Mouse (Mus musculus) hematopoietic multipotent progenitor cell, adult 10-12 weeks (in vitro differentiated cells): ENCODE results near the gene Plekhj1. TPM values are rescaled to one million over a fixed set of nuclear protein-coding genes. Genes with fewer than 3 reads are reported as not detected.

Experiments
- polyA plus RNA-seq: library from polyadenylated mRNA; stranded (reverse); fragments of >175 nt; gene quantifications from 2 replicates; pipeline ENCODE4 v1.2.3, GENCODE M21; 2012; ENCODE audit warnings: low replicate concordance

Gene Plekhj1
- polyA plus RNA-seq: 209 and 238 TPM in 2 replicates

DNA sequence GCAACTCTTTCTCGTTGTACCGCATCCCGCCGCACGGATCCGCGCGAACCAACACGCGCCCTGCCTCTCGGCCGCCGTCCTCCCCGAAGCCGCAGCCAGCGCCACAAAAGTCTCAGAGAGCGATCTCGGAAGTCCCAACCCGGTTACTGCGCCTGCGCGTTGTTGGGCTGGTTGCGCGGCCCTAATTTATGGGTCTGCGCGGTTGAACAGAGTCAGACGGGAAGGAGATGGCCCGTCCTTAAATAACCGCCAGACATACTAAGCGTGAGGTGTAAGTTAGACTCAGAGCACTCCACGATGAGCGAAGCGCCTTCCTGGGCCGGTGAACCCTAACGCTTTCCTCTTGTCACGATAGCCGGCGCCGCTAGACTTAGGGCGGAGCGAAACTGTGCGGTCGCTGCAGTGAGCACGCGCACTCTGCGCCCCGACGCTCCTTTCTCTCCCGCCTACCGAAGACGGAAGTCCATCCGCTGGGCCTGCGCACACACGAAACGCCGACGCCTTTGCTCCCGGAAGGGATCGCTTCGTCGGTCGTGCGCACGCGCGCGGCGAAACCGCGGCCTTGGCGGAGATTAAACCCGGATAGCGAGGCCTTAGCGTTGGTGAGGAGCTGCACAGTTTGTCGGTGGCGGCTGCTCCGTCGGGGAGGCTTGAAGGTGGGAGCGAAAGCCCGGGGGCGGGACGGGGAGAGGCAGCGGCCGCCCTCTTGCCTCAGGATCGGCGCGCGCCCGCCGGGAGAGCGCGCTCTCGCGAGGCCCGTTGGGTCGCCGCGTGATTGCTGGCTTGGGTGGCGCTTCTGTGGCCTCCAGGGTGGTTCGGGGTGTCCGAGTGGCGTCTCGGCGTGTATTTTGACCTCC, at the start of gene Plekhj1, which contains the start of gene Sf3a2:
Gene Plekhj1 (minus strand): TSS at position 477 of the 857 bp plus-strand sequence.
Gene Sf3a2 (plus strand): TSS at position 49 of the 857 bp plus-strand sequence.

DNA sequence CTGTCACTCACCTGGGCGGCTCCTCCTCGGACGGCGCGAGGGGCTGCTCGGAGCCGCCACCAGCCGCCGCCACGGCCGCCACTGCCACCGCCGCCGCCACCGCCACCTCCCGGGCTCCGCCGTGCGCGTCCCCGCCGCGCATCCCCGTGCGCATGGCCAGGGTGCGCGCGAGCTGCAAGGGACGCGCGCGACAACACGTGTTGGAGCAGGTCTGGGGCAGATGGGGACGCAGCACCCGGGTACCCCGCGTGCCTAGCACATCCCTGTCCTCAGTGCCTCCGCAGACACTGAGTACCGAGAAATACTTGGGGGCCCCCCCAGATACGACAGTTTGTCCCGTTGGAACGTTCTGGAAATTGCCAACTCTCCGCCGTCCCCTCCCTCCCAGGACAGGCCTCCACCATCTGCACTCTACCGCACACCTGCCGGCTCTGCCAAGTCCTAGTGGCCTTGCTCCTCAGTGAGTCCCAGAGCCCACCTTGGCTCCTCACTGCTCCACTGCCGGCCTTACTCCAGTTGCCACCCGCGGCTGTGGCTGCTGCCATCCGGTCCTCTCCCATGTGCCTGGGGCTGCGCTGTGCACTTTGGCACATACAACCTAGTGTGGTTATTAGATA, 45.6 kb upstream of the Plekhj1 start, which contains the start of gene Lingo3:
Gene Lingo3 (minus strand): TSS at position 109 of the 617 bp plus-strand sequence.

DNA sequence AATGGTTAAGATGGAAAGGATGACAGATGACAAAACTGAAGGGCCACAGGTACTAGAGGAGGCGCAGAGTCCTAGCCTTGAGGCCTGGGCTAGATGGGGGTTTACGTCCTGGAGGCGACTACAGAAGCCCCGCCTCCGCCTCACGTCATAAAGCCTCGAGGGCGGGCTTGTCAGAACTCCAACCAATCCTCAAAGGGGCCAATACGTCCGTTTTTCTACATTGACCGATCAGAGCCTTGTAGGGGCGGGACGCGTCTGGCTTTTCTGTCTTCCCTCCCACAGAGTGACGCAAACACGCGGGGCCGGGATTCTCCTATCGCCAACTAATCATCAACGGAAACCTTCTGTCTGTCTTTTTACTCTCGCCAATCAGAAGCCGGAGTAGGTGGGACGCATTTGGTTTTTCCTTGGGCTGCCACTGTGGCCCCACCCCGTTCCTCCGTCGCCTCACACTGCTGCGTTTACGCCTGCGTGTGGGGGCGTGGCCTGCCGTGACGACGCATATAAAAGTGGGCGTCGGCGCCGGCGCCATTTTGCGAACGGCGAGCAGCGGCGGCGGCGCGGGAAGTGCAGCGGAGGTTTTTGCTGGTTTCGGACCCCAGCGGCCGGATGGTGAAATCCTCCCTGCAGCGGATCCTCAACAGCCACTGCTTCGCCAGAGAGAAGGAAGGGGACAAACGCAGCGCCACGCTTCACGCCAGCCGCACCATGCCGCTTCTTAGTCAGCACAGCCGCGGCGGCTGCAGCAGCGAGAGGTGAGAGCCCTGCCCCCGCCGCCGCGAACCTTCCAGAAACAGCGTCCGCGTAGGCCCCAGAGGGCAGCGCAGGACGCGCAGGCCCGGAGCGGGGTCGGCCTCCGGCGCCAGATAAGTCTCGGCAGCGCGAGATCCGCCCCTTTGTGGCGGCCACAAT, 28.0 kb upstream of the Plekhj1 start, which contains the start of gene Oaz1:
Gene Oaz1 (plus strand): TSS at position 506 of the 912 bp plus-strand sequence.

DNA sequence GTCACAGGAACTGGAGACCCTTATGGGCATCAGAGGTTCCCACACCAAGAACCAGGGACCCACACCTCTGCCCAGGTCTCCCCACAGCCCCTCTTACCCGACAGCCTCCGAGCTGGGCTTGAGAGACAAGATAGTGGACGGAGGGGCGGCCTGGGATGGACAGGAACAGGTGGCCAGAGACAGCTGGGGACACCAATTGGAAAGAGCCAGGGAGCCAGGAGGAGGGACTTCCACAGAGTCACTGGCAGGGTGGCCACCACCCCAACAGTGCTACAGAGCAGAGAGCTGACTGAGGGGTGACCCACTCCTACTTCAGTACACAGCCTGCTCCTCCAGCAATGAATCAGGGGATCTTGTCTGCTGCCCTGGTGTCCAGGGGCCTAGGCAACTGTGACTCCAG, 14.9 kb upstream of the Plekhj1 start, which contains the start of gene Jsrp1:
Gene Jsrp1 (minus strand): TSS at position 133 of the 400 bp plus-strand sequence.

DNA sequence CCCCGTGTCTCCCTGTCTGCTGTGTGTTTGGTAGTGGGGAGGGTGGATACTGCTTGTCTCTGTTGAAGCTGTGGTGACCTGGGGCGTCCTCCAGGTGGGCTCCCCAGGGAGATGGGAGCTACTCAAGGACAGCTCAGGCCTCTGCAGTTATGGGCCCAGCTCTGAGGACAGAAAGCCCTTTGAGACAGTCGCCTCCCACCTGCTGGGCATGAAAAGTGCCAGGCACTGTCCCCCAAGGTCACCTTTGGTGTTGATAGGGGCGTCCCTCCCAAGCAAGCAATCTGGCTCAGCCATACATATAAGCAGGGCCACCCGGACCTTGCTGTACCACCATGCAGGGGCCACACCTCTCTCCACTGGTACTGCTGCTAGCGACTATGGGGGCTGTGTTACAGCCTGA, 6.5 kb upstream of the Plekhj1 start, which contains the start of gene Amh:
Gene Amh (plus strand): TSS at position 328 of the 400 bp plus-strand sequence.

DNA sequence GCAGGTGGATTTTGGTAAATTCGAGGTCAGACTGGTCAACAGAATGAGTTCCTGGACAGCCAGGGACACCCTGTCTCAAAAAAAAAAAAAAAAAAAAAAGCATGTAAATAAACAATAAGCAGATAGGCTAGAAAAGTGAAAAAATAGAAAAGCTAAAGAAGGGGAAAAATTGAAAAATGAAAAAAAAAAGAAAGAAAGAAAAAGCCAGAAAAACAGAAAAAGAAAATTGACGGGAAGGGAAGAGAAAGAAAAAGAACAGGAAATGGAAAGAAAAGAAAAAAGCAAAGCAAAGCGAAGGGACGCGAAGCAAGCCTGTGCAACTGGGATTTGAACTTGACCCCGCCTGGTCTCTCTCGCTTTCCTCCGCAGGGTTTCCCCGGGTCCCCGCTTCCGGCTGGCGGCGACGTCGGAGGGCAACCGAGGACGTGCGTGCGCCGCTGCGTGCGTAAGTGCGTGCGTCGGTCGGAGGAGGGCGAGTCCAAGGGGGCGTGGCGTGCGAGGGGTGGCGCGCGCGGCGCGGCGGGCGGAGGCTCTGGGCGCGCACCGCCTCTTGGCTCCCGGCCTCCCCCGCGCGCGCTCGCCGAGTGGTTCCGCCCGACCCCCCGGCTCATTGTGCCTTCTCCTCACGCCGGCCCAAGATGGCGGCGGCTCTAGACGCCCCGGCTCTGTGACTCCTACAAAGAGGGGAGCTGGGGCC, 43.7 kb downstream of the Plekhj1 start, which contains the start of gene Dot1l:
Gene Dot1l (plus strand): TSS at position 613 of the 697 bp plus-strand sequence.

Other genes with a start within 250 kb of the Plekhj1 start
- 152 and 358 TPM in 2 replicates for gene Rexo1, start 237.1 kb downstream of the Plekhj1 start, polyA plus RNA-seq
- 68.0 and 118 TPM in 2 replicates for gene Klf16, start 221.3 kb downstream of the Plekhj1 start, polyA plus RNA-seq
- gene Abhd17a, start 208.3 kb downstream of the Plekhj1 start, polyA plus RNA-seq: 461 and 1,380 TPM in 2 replicates
- 98.1 and 109 TPM in 2 replicates for gene Scamp4, start 195.8 kb downstream of the Plekhj1 start, polyA plus RNA-seq
- gene Adat3, start 195.7 kb downstream of the Plekhj1 start, polyA plus RNA-seq: 14.8 and 42.0 TPM in 2 replicates
- 0.94 and 4.2 TPM in 2 replicates for gene Gm49322, start 192.6 kb downstream of the Plekhj1 start, polyA plus RNA-seq
- 480 and 641 TPM in 2 replicates for gene Csnk1g2, start 175.8 kb downstream of the Plekhj1 start, polyA plus RNA-seq
- gene Btbd2, start 141.6 kb downstream of the Plekhj1 start, polyA plus RNA-seq: 79.6 and 100 TPM in 2 replicates
- 710 and 986 TPM in 2 replicates for gene Mknk2, start 120.5 kb downstream of the Plekhj1 start, polyA plus RNA-seq
- 101 and 135 TPM in 2 replicates for gene Mob3a, start 96.6 kb downstream of the Plekhj1 start, polyA plus RNA-seq
- gene Izumo4, start 96.4 kb downstream of the Plekhj1 start, polyA plus RNA-seq: 65.5 and 73.9 TPM in 2 replicates
- 42.2 and 65.5 TPM in 2 replicates for gene Ap3d1, start 56.4 kb downstream of the Plekhj1 start, polyA plus RNA-seq
- 80.4 and 136 TPM in 2 replicates for gene Dot1l, start 43.4 kb downstream of the Plekhj1 start, polyA plus RNA-seq
- gene Sf3a2, start 428 bp downstream of the Plekhj1 start, polyA plus RNA-seq: 321 and 932 TPM in 2 replicates
- gene Amh, start 6.6 kb upstream of the Plekhj1 start, polyA plus RNA-seq: 1.1 and 3.0 TPM in 2 replicates
- not detected in 2 replicates for gene Jsrp1, start 14.9 kb upstream of the Plekhj1 start, polyA plus RNA-seq
- 1,467 and 1,742 TPM in 2 replicates for gene Oaz1, start 28.0 kb upstream of the Plekhj1 start, polyA plus RNA-seq
- 0.04 TPM in 1 of 2 replicates, not detected in the other for gene Lingo3, start 45.4 kb upstream of the Plekhj1 start, polyA plus RNA-seq
- 51.6 and 117 TPM in 2 replicates for gene Lsm7, start 56.6 kb upstream of the Plekhj1 start, polyA plus RNA-seq
- 75.7 and 79.0 TPM in 2 replicates for gene Sppl2b, start 56.6 kb upstream of the Plekhj1 start, polyA plus RNA-seq
- gene Tmprss9, start 73.2 kb upstream of the Plekhj1 start, polyA plus RNA-seq: not detected in 2 replicates
- 115 and 162 TPM in 2 replicates for gene Timm13, start 102.3 kb upstream of the Plekhj1 start, polyA plus RNA-seq
- 14.5 and 18.6 TPM in 2 replicates for gene Lmnb2, start 119.6 kb upstream of the Plekhj1 start, polyA plus RNA-seq
- 32.8 and 53.4 TPM in 2 replicates for gene Gadd45b, start 131.4 kb upstream of the Plekhj1 start, polyA plus RNA-seq
- 0.51 and 0.75 TPM in 2 replicates for gene Gng7, start 216.3 kb upstream of the Plekhj1 start, polyA plus RNA-seq
- gene Diras1, start 227.0 kb upstream of the Plekhj1 start, polyA plus RNA-seq: not detected in 2 replicates
- 20.4 and 23.3 TPM in 2 replicates for gene Slc39a3, start 238.8 kb upstream of the Plekhj1 start, polyA plus RNA-seq